Mouse (Mus musculus): ENCODE results near the gene Lta.
A peak's percentile ranks its signal among the peaks of the same experiment; 100 is the strongest.
"Not testable (repeated sequence)": the region's sequence is repeated elsewhere in the genome, so short reads cannot be mapped to it uniquely, and the experiment has no call there.

Gene Lta

GRCm38 (mm10) chr17:35239700-35240099 lies 34.5 kb upstream of the Lta start:
- no peak for DNase-seq

DNA sequence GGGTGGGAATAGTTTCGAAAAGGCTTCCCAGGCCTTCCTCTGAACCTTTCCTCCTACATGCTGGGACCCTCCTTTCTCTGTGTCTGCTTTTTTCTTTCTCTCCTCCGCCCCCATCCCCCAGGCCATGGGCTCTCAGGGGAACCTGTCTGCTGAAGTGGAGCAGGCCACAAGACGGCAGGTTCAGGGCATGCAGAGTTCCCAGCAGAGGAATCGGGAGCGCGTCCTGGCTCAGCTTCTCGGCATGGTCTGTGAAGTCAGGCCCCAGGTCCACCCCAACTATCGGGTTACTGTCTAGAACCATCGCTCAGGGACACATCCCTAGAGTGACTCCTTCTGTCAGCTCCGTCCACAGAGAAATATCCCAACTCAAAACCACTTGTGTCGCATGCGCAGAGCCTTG lies 32.4 kb upstream of the Lta start:
- DNase-seq: no peak

GRCm38 (mm10) chr17:35236996-35237395 lies 31.8 kb upstream of the Lta start:
- peak; percentile 58 to 68 for DNase-seq

GRCm38 (mm10) chr17:35236390-35236746 lies 31.2 kb upstream of the Lta start:
- DNase-seq: peak; percentile 100

GRCm38 (mm10) chr17:35235614-35236389 lies 30.7 kb upstream of the Lta start, which contains the start of gene Nfkbil1:
Gene Nfkbil1 (minus strand): TSS chr17:35235792.
- peak; percentile 91 to 93 for DNase-seq

- DNase-seq: peak; percentile 50 to 54
These were observed 29.8 kb upstream of the Lta start for GRCm38 (mm10) chr17:35234903-35235302.

- not testable (repeated sequence) for DNase-seq
These were observed 28.9 kb upstream of the Lta start for GRCm38 (mm10) chr17:35234090-35234489.

DNA sequence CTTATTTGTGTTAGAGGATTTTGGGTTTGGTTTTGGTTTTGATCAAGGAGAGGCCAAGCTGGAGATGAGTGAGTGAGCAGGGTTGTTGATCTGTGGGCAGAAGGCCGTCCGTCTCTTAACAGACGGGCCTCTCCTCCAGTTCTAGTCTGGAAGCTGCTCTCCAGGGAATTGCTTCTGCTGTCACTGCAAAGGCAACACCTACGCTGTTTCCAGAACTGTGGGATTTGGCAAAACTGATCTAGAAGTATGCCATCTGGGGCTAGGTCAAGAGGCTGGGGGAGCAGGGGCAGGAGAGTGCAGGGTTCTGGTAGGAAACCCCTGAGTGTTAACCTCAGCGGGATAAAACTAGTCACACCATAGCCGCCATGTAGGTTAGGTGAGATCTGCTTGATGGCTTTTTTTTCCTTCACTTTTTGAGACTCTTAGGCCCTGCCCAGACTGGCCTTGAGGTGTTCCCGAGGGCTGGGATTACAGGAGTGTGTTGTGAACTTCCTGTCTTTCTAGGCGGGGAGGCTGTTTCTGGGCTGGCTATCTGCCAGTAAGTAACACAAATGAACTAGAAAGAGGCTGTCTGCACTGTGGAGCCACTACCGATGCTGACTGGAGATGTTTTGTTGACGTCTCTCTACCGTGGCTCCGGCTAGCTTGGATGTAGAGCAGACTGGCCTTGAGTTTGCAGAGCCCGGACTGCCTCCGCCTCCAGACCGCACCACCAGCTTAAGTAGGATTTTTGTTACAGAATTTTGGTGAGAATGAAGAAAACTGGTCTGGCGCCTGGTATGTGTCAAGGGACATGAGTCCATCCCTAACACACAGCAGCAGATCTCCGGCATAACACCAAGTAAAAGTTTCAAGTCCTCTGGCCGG lies 28.2 kb upstream of the Lta start, which contains the start of gene Atp6v1g2:
TSS of gene Atp6v1g2 (plus strand) at position 547 of the 867 bp plus-strand sequence.
- no peak for DNase-seq

GRCm38 (mm10) chr17:35232659-35233058 lies 27.5 kb upstream of the Lta start:
- DNase-seq: no peak

GRCm38 (mm10) chr17:35232043-35232442 lies 26.9 kb upstream of the Lta start:
- peak; percentile 89 to 92 for DNase-seq

GRCm38 (mm10) chr17:35231022-35231421 lies 25.9 kb upstream of the Lta start:
- DNase-seq: no peak

DNA sequence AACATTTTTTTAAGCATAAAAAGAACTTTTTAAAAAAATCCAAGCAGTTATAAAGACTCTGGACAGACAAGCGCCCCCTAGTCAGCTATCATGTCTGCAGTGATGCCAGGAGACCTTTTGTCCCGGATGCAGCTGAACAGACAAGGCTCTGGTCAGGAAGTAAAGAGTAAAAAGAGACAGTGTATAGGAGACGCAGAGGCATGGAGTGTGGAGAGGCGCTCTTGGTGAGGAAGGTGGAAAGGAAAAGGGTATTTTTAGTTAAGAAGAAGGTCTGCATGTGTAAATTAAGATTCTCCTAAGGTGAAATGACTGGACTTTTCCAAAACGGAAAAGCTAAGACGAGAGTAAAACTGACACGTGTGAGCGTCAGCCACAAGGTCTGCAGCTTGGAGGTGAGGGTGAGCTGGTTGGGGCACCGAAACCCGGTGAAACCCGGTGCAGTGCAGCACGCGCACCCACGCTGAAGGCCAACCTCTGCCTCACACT lies 21.5 kb upstream of the Lta start:
- no peak for DNase-seq

GRCm38 (mm10) chr17:35225456-35225855 lies 20.3 kb upstream of the Lta start:
- DNase-seq: no peak

GRCm38 (mm10) chr17:35224641-35225040 lies 19.5 kb upstream of the Lta start:
- DNase-seq: no peak

GRCm38 (mm10) chr17:35222299-35222698 lies 17.1 kb upstream of the Lta start:
- no peak for DNase-seq

GRCm38 (mm10) chr17:35220156-35220952 lies 15.2 kb upstream of the Lta start, which contains the start of gene Gm16181:
Gene Gm16181 (plus strand): TSS chr17:35220834.
- no peak for DNase-seq

DNA sequence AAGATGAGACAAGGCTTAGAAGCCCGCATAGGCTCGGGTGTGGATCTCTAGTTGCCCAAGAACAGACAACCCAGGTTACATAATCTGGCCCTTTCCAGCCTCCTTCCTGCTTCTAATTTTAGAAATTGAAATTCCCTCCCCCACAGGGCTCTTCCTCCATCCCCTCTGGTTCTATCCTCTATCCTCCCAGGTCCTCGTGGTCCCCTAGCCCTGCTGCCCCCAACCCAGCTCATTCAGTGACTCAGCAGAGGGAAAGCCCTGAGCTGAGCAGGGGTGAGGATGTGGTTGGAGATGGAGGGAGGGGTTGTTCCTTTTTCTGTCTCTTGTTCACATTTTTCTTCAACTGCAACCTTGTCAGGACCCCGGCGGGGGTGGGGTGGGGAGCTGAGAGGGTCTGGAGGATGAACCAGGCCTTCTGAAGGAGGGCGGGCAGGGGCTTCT lies 14.5 kb upstream of the Lta start:
- no peak for DNase-seq

DNA sequence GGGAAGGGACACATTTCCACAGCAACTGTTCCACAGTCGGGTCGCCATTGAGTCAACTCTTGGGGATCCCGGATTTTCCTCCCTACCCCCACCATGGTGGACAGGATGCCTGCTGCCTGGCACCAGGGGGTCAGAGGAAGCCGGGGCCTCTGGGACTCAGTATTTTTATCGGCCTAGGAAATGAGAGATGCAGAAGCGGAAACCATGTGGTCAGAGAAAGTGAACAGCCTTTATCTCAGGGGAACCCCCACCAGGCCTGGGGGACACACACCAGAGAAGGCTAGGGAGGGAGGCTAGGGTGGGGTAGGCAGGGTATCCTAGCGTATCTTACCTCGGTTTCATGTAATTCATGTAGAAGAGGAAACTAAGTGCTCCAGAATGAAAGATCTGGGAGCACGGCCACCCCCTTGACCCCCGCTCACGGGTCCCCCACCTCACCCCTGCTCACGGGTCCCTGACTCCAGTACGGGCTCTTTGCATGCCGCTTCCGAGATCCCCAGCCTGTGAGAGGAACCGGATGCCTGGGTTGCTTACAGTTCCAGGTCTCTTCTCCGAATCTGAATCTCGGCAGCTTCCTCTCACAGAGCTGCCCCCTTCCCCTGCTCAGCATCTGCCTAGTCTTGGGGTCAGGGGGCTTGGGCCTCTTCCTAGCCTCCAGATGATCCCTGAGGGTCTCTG lies 13.5 kb upstream of the Lta start:
- no peak for DNase-seq

DNA sequence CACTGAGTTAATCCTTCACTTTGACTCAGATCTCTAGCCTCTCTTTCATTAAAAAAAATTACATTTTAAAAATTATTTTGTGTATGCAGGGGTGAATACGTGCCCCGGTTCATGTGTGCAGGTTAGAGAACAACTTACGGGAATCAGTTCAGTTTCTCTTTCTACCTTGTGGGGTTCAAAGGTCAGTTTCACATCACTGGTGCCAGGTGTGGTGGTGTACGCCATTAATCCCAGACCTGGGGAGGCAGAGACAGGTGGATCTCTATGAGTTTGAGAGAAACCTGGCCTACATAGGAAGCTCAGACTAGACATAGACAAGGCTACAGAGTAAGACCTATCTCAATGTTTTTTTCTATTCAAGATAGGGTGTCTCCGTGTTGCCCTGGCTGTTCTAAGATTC lies 7.9 kb upstream of the Lta start:
- DNase-seq: no peak

- DNase-seq: no peak
These were observed 5.4 kb upstream of the Lta start for GRCm38 (mm10) chr17:35210593-35210992.

DNA sequence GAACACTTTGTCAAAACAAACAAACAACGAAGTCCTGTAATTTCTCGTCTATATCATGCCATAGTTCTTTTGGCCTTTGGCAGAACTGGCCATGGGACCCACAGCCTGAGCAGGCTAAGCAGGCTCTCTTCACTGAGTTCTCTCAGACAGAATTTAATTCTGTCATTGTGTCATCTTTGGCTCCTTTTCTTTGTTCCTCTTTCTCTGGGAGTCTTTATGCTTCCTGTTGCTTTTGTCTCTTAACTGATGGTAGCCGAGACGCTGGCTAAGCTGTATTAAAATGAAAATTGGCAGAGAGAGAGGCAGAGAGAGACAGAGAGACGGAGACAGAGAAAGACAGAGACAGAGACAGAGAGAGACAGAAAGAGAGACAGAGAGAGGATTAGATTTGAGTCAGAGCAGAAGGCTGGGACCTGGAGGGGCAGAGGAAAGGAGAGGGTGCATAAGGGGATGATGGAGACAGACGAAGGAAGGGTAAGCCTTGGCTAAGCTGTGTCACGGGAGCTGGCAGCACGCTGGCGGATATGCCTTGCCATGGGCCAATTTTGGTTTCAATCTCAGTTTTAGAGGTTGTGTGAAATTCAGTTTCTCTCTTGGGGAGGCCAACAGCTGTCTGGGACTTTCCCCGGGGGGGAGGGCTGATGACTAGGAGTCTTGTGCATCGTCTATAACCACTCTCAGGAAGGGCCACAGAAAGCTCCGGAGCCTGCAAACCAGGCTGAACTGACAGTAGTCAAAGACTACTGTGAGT lies 4.8 kb upstream of the Lta start:
- no peak for DNase-seq

Data from cerebellum, postnatal 25 days (tissue).